Mouse (Mus musculus): ENCODE measurements around the gene Ift140. TPM values are rescaled to one million over a fixed set of nuclear protein-coding genes. Genes with fewer than 3 reads are reported as not detected.

Ift140 gene
- polyA plus RNA-seq, 1 experiment from 2014 or later, result 18.0 TPM

DNA sequence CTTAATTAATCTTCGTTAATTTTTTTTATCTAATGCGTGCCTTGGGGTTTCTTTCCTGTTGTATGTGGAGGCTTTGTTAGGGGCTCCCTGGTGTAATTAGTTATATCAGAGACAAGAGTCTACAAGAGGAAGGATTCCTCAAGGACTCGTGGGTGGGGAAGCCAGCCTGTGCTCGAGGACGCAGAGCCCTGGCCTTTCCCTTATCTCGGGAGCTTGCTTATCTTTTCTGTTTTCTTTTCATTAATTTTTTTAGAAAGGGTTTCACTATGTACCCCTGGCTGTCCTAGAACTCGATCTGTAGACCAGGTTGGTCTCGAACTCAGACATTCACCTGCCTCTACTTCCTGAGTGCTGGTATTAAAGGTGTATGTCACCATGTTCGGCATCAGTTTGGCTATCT, 111.8 kb downstream of the Ift140 start:
- DNase-seq, result no peak
- Histone ChIP-seq H3K9ac (no peak overlapping the region), H3K9me3 (ENCODE audit: low read depth, low read length) (no peaks in the 10 kb centered on the region), H3K4me3 (ENCODE audit: low read depth, low read length) (no peak overlapping the region), H3K27ac (ENCODE audit: low read depth) (no peak overlapping the region), H3K36me3 (ENCODE audit: insufficient read depth) (no peaks in the 10 kb centered on the region), H3K4me1 (ENCODE audit: insufficient read depth) (no peaks in the 10 kb centered on the region), H3K27me3 (ENCODE audit: insufficient read depth, low read length) (no peaks in the 10 kb centered on the region), H3K4me2 (no peak overlapping the region)
- no peak for TF ChIP-seq CTCF (IDR thresholded peaks at IDR 0.05; ENCODE audit: low read depth)
- no peak for ATAC-seq (ENCODE audit: insufficient read depth)
- 57% methylated on average over 9 of the region's 9 CpGs for WGBS

DNA sequence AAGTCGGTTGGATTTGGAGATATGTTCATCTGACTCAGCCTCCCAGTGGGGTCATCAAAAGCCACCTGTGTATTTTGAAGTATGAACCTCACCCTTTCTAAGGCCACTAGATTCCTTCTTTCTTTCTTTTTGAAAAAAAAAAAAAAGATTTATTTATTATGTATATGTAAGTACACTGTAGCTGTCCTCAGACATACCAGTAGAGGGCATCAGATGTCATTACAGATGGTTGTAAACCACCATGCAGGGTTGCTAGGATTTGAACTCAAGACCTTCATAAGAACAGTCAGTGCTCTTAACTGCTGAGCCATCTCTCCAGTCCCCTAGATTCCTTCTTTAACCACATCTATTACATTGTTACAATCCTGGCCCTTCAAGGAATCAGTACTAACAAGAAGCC, 114.2 kb downstream of the Ift140 start:
- no peak overlapping the region for H3K9ac ChIP-seq
- H3K9me3 ChIP-seq (ENCODE audit: low read depth, low read length), result no peaks in the 10 kb centered on the region
- no peak overlapping the region for H3K4me2 ChIP-seq
- WGBS, result 88% methylated on average over 1 of the region's 1 CpGs
- no peaks in the 10 kb centered on the region for H3K27me3 ChIP-seq (ENCODE audit: insufficient read depth, low read length)
- H3K4me1 ChIP-seq (ENCODE audit: insufficient read depth), result peaks cover 8% of the 10 kb centered on the region; the same call in 1 of the 2 replicates
- peak; percentile 17 for DNase-seq
- no peaks in the 10 kb centered on the region for H3K36me3 ChIP-seq (ENCODE audit: insufficient read depth)
- TF ChIP-seq CTCF (IDR thresholded peaks at IDR 0.05; ENCODE audit: low read depth), result peak; percentile 31
- H3K4me3 ChIP-seq (ENCODE audit: low read depth, low read length), result no peak overlapping the region
- ATAC-seq (ENCODE audit: insufficient read depth), result no peak
- H3K27ac ChIP-seq (ENCODE audit: low read depth), result no peak overlapping the region

DNA sequence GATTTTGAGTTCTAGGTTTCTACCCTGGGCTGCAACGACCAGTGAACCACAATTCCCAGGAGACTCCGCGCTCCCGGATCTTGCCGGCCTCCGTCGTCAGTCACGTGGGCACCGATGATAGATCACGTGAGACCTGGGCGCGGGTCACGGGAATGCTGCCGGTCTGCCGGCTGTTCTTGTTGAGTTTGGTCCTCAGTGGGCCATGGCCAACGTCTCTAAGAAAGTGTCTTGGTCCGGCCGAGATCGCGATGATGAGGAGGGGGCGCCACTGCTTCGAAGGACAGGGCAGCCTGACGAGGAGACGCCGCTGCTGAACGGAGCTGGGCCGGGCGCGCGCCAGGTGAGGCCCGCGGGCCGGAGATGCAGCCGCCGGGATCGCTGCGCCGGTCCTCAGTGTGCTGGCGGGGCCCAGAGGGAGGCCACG, 117.4 kb downstream of the Ift140 start, which contains the start of gene Clcn7:
Gene Clcn7 (plus strand): TSS at position 117 of the 424 bp plus-strand sequence.
- no peaks in the 10 kb centered on the region for H3K27me3 ChIP-seq (ENCODE audit: insufficient read depth, low read length)
- peaks cover 8% of the 10 kb centered on the region; the same call in 1 of the 2 replicates for H3K4me1 ChIP-seq (ENCODE audit: insufficient read depth)
- no peak for TF ChIP-seq CTCF (IDR thresholded peaks at IDR 0.05; ENCODE audit: low read depth)
- peak within 1 kb of the TSS; percentile 93 for H3K4me3 ChIP-seq (ENCODE audit: low read depth, low read length)
- under 1% methylated on average over 40 of the region's 40 CpGs for WGBS
- peak within 1 kb of the TSS; percentile 79 for H3K4me2 ChIP-seq
- peak; percentile 97 for ATAC-seq (ENCODE audit: insufficient read depth)
- DNase-seq, result peak; percentile 96
- H3K9ac ChIP-seq, result peak within 1 kb of the TSS; percentile 77
- no peaks in the 10 kb centered on the region for H3K9me3 ChIP-seq (ENCODE audit: low read depth, low read length)
- H3K36me3 ChIP-seq (ENCODE audit: insufficient read depth), result 0 out of 2 replicates have a peak, but pooled peaks cover 3% of the 10 kb centered on the region
- no peak within 1 kb of the TSS for H3K27ac ChIP-seq (ENCODE audit: low read depth)

DNA sequence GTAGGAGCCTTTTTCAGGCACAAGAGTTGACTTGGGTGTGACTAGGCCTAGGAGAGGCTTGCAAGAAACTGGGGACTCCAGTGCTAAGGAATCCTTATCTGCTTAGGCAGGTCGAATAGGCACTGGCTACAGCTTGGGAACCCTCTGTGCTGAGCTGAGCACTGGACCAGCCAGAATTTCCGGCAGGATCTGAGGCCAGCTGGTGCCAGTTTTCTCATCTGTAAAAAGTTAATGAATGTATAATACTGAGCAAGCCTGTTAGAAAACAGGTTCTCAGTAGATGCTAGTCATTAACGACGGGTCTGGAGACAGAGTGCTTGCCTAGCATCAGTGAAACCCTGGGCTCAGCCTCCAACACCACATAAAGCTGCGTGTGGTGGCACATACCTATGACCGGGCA, 119.7 kb downstream of the Ift140 start:
- Histone ChIP-seq H3K4me3 (ENCODE audit: low read depth, low read length) (no peak overlapping the region), H3K4me2 (no peak overlapping the region), H3K9ac (no peak overlapping the region), H3K4me1 (ENCODE audit: insufficient read depth) (peaks cover 8% of the 10 kb centered on the region; the same call in 1 of the 2 replicates), H3K36me3 (ENCODE audit: insufficient read depth) (0 out of 2 replicates have a peak, but pooled peaks cover 9% of the 10 kb centered on the region), H3K27me3 (ENCODE audit: insufficient read depth, low read length) (no peaks in the 10 kb centered on the region), H3K9me3 (ENCODE audit: low read depth, low read length) (no peaks in the 10 kb centered on the region), H3K27ac (ENCODE audit: low read depth) (no peak overlapping the region)
- WGBS, result 90% methylated on average over 6 of the region's 6 CpGs
- TF ChIP-seq CTCF (IDR thresholded peaks at IDR 0.05; ENCODE audit: low read depth), result no peak
- DNase-seq (no peak), ATAC-seq (ENCODE audit: insufficient read depth) (no peak)

DNA sequence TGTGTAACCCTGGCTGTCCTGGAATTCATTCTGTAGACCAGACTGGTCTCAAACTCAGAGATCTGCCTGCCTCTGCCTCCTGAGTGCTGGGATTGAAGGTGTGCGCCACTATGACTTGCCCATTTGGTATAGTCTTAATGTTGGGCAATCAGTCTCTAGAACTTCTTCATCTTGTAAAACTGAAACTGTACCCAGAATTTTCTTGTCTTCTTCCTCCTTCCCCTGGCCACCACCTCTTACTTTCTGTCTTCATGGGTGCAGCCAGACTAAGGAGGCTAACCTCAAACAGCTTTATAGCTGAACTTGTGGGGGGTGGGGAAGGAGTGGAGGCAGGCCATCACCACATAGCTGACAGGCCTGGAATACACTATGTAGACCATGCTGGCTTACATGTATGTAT, 122.9 kb downstream of the Ift140 start:
- no peak overlapping the region for H3K27ac ChIP-seq (ENCODE audit: low read depth)
- H3K9ac ChIP-seq, result no peak overlapping the region
- no peaks in the 10 kb centered on the region for H3K9me3 ChIP-seq (ENCODE audit: low read depth, low read length)
- no peak for DNase-seq
- H3K4me3 ChIP-seq (ENCODE audit: low read depth, low read length), result no peak overlapping the region
- H3K4me2 ChIP-seq, result no peak overlapping the region
- H3K27me3 ChIP-seq (ENCODE audit: insufficient read depth, low read length), result no peaks in the 10 kb centered on the region
- H3K4me1 ChIP-seq (ENCODE audit: insufficient read depth), result peaks cover 7% of the 10 kb centered on the region; the same call in 1 of the 2 replicates
- ATAC-seq (ENCODE audit: insufficient read depth), result no peak
- H3K36me3 ChIP-seq (ENCODE audit: insufficient read depth), result 0 out of 2 replicates have a peak, but pooled peaks cover 9% of the 10 kb centered on the region
- WGBS, result 82% methylated on average over 1 of the region's 1 CpGs
- TF ChIP-seq CTCF (IDR thresholded peaks at IDR 0.05; ENCODE audit: low read depth), result no peak

DNA sequence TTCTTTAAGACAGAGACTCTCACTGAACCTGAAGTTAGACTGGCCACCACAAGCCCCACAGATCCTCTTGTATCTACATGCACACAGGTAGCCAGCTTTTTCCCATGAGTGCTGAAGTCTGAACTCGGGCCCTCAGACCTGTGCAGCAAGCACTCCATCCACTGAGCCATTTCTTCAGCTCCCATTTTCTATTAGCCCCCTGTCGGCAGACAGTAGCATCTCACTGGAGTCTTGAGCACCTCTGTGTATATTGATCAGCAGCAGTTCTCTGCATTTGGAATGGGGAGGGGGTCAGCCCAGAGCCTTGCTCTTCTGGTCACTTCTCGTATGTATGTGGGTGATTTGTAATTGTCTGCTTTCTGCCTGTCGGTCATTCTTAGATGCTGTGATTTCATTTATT, 124.1 kb downstream of the Ift140 start:
- H3K27ac ChIP-seq (ENCODE audit: low read depth), result no peak overlapping the region
- H3K4me1 ChIP-seq (ENCODE audit: insufficient read depth), result no peaks in the 10 kb centered on the region
- H3K4me3 ChIP-seq (ENCODE audit: low read depth, low read length), result no peak overlapping the region
- H3K4me2 ChIP-seq, result no peak overlapping the region
- H3K27me3 ChIP-seq (ENCODE audit: insufficient read depth, low read length), result no peaks in the 10 kb centered on the region
- 0 out of 2 replicates have a peak, but pooled peaks cover 12% of the 10 kb centered on the region for H3K36me3 ChIP-seq (ENCODE audit: insufficient read depth)
- ATAC-seq (ENCODE audit: insufficient read depth) (no peak), DNase-seq (peak; percentile 22)
- no peak overlapping the region for H3K9ac ChIP-seq
- no peaks in the 10 kb centered on the region for H3K9me3 ChIP-seq (ENCODE audit: low read depth, low read length)
- WGBS, result 61% methylated on average over 4 of the region's 4 CpGs
- peak; percentile 59 for TF ChIP-seq CTCF (IDR thresholded peaks at IDR 0.05; ENCODE audit: low read depth)

Other genes starting within 250 kb of the Ift140 start
- not detected in 2 replicates for gene Meiob, start 211.8 kb upstream of the Ift140 start, polyA plus RNA-seq (2014; fragmentation: Nextera tagmentation; extraction: Ambion mirVana)
- gene Hagh, start 175.9 kb upstream of the Ift140 start, polyA plus RNA-seq (2014; fragmentation: Nextera tagmentation; extraction: Ambion mirVana), result 23.2 and 24.8 TPM in 2 replicates
- gene Fahd1, start 165.7 kb upstream of the Ift140 start, polyA plus RNA-seq (2014; fragmentation: Nextera tagmentation; extraction: Ambion mirVana), result 16.5 and 17.1 TPM in 2 replicates
- 0.93 and 1.1 TPM in 2 replicates for gene Igfals, start 150.1 kb upstream of the Ift140 start, polyA plus RNA-seq (2014; fragmentation: Nextera tagmentation; extraction: Ambion mirVana)
- gene Nubp2, start 129.7 kb upstream of the Ift140 start, polyA plus RNA-seq (2014; fragmentation: Nextera tagmentation; extraction: Ambion mirVana), result 53.0 and 56.5 TPM in 2 replicates
- 34.8 and 37.2 TPM in 2 replicates for gene Spsb3, start 129.4 kb upstream of the Ift140 start, polyA plus RNA-seq (2014; fragmentation: Nextera tagmentation; extraction: Ambion mirVana)
- 21.2 and 23.3 TPM in 2 replicates for gene Eme2, start 121.0 kb upstream of the Ift140 start, polyA plus RNA-seq (2014; fragmentation: Nextera tagmentation; extraction: Ambion mirVana)
- 92.1 and 93.7 TPM in 2 replicates for gene Mrps34, start 121.0 kb upstream of the Ift140 start, polyA plus RNA-seq (2014; fragmentation: Nextera tagmentation; extraction: Ambion mirVana)
- gene Nme3, start 119.6 kb upstream of the Ift140 start, polyA plus RNA-seq (2014; fragmentation: Nextera tagmentation; extraction: Ambion mirVana), result 65.1 and 77.1 TPM in 2 replicates
- 32.1 and 34.2 TPM in 2 replicates for gene Mapk8ip3, start 79.1 kb upstream of the Ift140 start, polyA plus RNA-seq (2014; fragmentation: Nextera tagmentation; extraction: Ambion mirVana)
- gene Jpt2, start 55.4 kb upstream of the Ift140 start, polyA plus RNA-seq (2014; fragmentation: Nextera tagmentation; extraction: Ambion mirVana), result 140 and 142 TPM in 2 replicates
- gene Cramp1l, start 297 bp upstream of the Ift140 start, polyA plus RNA-seq (2014; fragmentation: Nextera tagmentation; extraction: Ambion mirVana), result 8.7 and 9.8 TPM in 2 replicates
- 65.2 and 67.1 TPM in 2 replicates for gene Tmem204, start 67.5 kb downstream of the Ift140 start, polyA plus RNA-seq (2014; fragmentation: Nextera tagmentation; extraction: Ambion mirVana)
- 41.8 and 46.5 TPM in 2 replicates for gene Telo2, start 99.9 kb downstream of the Ift140 start, polyA plus RNA-seq (2014; fragmentation: Nextera tagmentation; extraction: Ambion mirVana)
- gene Ptx4, start 104.7 kb downstream of the Ift140 start, polyA plus RNA-seq (2014; fragmentation: Nextera tagmentation; extraction: Ambion mirVana), result not detected in 2 replicates
- 22.3 and 23.1 TPM in 2 replicates for gene Clcn7, start 117.3 kb downstream of the Ift140 start, polyA plus RNA-seq (2014; fragmentation: Nextera tagmentation; extraction: Ambion mirVana)
- gene Ccdc154, start 146.4 kb downstream of the Ift140 start, polyA plus RNA-seq (2014; fragmentation: Nextera tagmentation; extraction: Ambion mirVana), result 0.24 and 0.28 TPM in 2 replicates
- gene Gm38655, start 159.4 kb downstream of the Ift140 start, polyA plus RNA-seq (2014; fragmentation: Nextera tagmentation; extraction: Ambion mirVana), result 3.6 and 3.7 TPM in 2 replicates
- gene BC003965, start 168.5 kb downstream of the Ift140 start, polyA plus RNA-seq (2014; fragmentation: Nextera tagmentation; extraction: Ambion mirVana), result 28.5 and 29.2 TPM in 2 replicates
- gene Unkl, start 172.3 kb downstream of the Ift140 start, polyA plus RNA-seq (2014; fragmentation: Nextera tagmentation; extraction: Ambion mirVana), result 5.8 TPM in 2 replicates
- 36.2 and 38.3 TPM in 2 replicates for gene Gnptg, start 224.0 kb downstream of the Ift140 start, polyA plus RNA-seq (2014; fragmentation: Nextera tagmentation; extraction: Ambion mirVana)
- 46.4 and 46.8 TPM in 2 replicates for gene Tsr3, start 224.1 kb downstream of the Ift140 start, polyA plus RNA-seq (2014; fragmentation: Nextera tagmentation; extraction: Ambion mirVana)
- gene Baiap3, start 240.3 kb downstream of the Ift140 start, polyA plus RNA-seq (2014; fragmentation: Nextera tagmentation; extraction: Ambion mirVana), result 0.46 and 0.93 TPM in 2 replicates